Mouse (Mus musculus) spleen, adult 12 weeks (tissue): ENCODE results near the gene Phex.
A peak's percentile ranks its signal among the peaks of the same experiment; 100 is the strongest.

Source experiments
- DNase-seq: peaks from one replicate; pipeline ENCODE4 v3.0.0; 2022; ENCODE audit warnings: low spot score

Gene Phex

GRCm38 (mm10) chrX:157415212-157415611 lies at the start of gene Phex:
Phex (minus strand) TSS chrX:157415312.
- no peak for DNase-seq

GRCm38 (mm10) chrX:157462716-157463115 lies 47.6 kb upstream of the Phex start:
- no peak for DNase-seq

- DNase-seq = peak; percentile 6
Observed at GRCm38 (mm10) chrX:157454430-157454829, 39.3 kb upstream of the Phex start.

- DNase-seq = no peak
Observed at GRCm38 (mm10) chrX:157449000-157449399, 33.9 kb upstream of the Phex start.

GRCm38 (mm10) chrX:157447431-157447830 lies 32.3 kb upstream of the Phex start:
- DNase-seq = no peak

GRCm38 (mm10) chrX:157434768-157435167 lies 19.7 kb upstream of the Phex start:
- no peak for DNase-seq

- DNase-seq = no peak
Observed at GRCm38 (mm10) chrX:157419451-157419850, 4.3 kb upstream of the Phex start.

- DNase-seq = no peak
Observed at GRCm38 (mm10) chrX:157404919-157405318, 10.2 kb downstream of the Phex start.

GRCm38 (mm10) chrX:157391241-157391640 lies 23.9 kb downstream of the Phex start:
- no peak for DNase-seq

- no peak for DNase-seq
Observed at GRCm38 (mm10) chrX:157390102-157390501, 25.0 kb downstream of the Phex start.

- no peak for DNase-seq
Observed at GRCm38 (mm10) chrX:157388419-157388818, 26.7 kb downstream of the Phex start.

GRCm38 (mm10) chrX:157387025-157387424 lies 28.1 kb downstream of the Phex start:
- DNase-seq = no peak

GRCm38 (mm10) chrX:157378822-157379221 lies 36.3 kb downstream of the Phex start:
- no peak for DNase-seq

- DNase-seq = no peak
Observed at GRCm38 (mm10) chrX:157377456-157377855, 37.7 kb downstream of the Phex start.

- no peak for DNase-seq
Observed at GRCm38 (mm10) chrX:157373873-157374272, 41.2 kb downstream of the Phex start.

- DNase-seq = no peak
Observed at GRCm38 (mm10) chrX:157369166-157369565, 45.9 kb downstream of the Phex start.

GRCm38 (mm10) chrX:157355521-157355920 lies 59.6 kb downstream of the Phex start:
- no peak for DNase-seq

- DNase-seq = no peak
Observed at GRCm38 (mm10) chrX:157346201-157346600, 68.9 kb downstream of the Phex start.

- DNase-seq = no peak
Observed at GRCm38 (mm10) chrX:157334726-157335125, 80.4 kb downstream of the Phex start.

GRCm38 (mm10) chrX:157329821-157330220 lies 85.3 kb downstream of the Phex start:
- no peak for DNase-seq

GRCm38 (mm10) chrX:157328396-157328795 lies 86.7 kb downstream of the Phex start:
- DNase-seq = no peak

GRCm38 (mm10) chrX:157327756-157328155 lies 87.4 kb downstream of the Phex start:
- no peak for DNase-seq

GRCm38 (mm10) chrX:157324396-157324795 lies 90.7 kb downstream of the Phex start:
- no peak for DNase-seq

- DNase-seq = no peak
Observed at GRCm38 (mm10) chrX:157310331-157310730, 104.8 kb downstream of the Phex start.

GRCm38 (mm10) chrX:157308171-157308570 lies 106.9 kb downstream of the Phex start:
- no peak for DNase-seq
